Mouse (Mus musculus) liver, postnatal 0 days (tissue): ENCODE data around the gene Nfib.

ENCODE experiments used
- CTCF ChIP-seq: sonication (generic); IDR thresholded peaks from 2 replicates; pipeline ENCODE4 v1.5.1; 2016; ENCODE audit warnings: antibody characterized with exemption, low read depth
- EP300 ChIP-seq: IDR thresholded peaks from 2 replicates; pipeline ENCODE4 v1.6.1; 2016; ENCODE audit warnings: antibody characterized with exemption, low read depth, mild to moderate bottlenecking

DNA sequence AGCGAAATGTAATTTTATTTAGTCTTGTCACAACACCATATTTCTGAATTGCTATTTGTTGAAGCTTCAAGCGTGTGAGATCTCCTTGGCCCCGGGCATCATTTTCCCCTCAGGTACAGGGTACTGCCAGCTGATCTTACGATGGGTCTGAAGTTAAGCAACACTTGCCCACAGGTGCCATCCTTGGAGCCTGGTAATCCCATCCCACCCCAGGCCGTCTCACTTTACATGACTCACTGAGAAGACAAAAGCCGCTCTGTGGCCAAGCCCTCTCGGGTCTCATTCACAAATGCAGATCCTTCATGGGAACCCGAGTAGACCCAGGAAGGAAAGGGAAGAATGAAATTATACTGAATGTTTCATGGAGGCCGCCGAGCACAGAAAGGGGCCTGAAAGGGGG, 18.5 kb upstream of the Nfib start:
- no peak for TF ChIP-seq CTCF
- TF ChIP-seq EP300, result no peak
